Mouse (Mus musculus) myocyte (in vitro differentiated cells): ENCODE data around the gene Mafk. TPM values are rescaled to one million over a fixed set of nuclear protein-coding genes. Genes with fewer than 3 reads are reported as not detected.

Source experiments
- H3K27me3 ChIP-seq: one replicate; pipeline ENCODE4 v1.6.1; 2011; ENCODE audit not compliant: control insufficient read depth, insufficient read depth, insufficient read length
- H3K36me3 ChIP-seq: one replicate; pipeline ENCODE4 v1.6.1; 2011; ENCODE audit not compliant: control insufficient read depth, insufficient read depth
- H3K4me2 ChIP-seq: one replicate; pipeline ENCODE4 v1.6.1; 2011; ENCODE audit warnings: low read depth, control low read depth
- H3K4me3 ChIP-seq: one replicate; pipeline ENCODE4 v1.5.1; 2011; ENCODE audit warnings: mild to moderate bottlenecking, control low read depth, moderate library complexity
- H3K79me2 ChIP-seq: one replicate; pipeline ENCODE4 v1.6.1; 2011; ENCODE audit not compliant: control insufficient read depth, insufficient read depth
- H3ac ChIP-seq: one replicate; pipeline ENCODE4 v1.6.1; 2011; ENCODE audit not compliant: control insufficient read depth, insufficient read length
- CEBPB ChIP-seq: IDR thresholded peaks from 2 replicates; pipeline ENCODE4 v1.6.1; 2011; ENCODE audit warnings: mild to moderate bottlenecking, moderate library complexity; ENCODE audit not compliant: poor library complexity, insufficient read depth, severe bottlenecking
- E2F4 ChIP-seq: IDR thresholded peaks from one replicate; pipeline ENCODE4 v1.6.1; 2011; ENCODE audit warnings: mild to moderate bottlenecking, control low read depth, moderate library complexity; ENCODE audit not compliant: insufficient read depth
- MAX ChIP-seq: IDR thresholded peaks from one replicate; pipeline ENCODE4 v1.6.1; 2011; ENCODE audit warnings: low read depth, mild to moderate bottlenecking, control low read depth
- MYOD1 ChIP-seq, 3 experiments: IDR thresholded peaks; one replicate each; pipeline ENCODE4 v1.6.1; 2011; ENCODE audit warnings: control low read depth in 2 of 3, low read depth in 2 of 3, mild to moderate bottlenecking in 2 of 3, moderate library complexity in 1 of 3; ENCODE audit not compliant: insufficient read length in 2 of 3, control insufficient read depth in 1 of 3
- MYOG ChIP-seq, 3 experiments: IDR thresholded peaks; one replicate each; pipeline ENCODE4 v1.6.1; 2011; ENCODE audit warnings: control low read depth in 2 of 3, low read depth in 2 of 3, mild to moderate bottlenecking in 2 of 3; ENCODE audit not compliant: insufficient read length in 2 of 3, control insufficient read depth in 1 of 3, insufficient read depth in 1 of 3
- POLR2A ChIP-seq: IDR thresholded peaks from one replicate; pipeline ENCODE4 v1.6.1; 2011; ENCODE audit warnings: low read depth, mild to moderate bottlenecking, control low read depth, moderate library complexity; ENCODE audit not compliant: insufficient read length
- POLR2AphosphoS2 ChIP-seq: IDR thresholded peaks from one replicate; pipeline ENCODE4 v1.6.1; 2011; ENCODE audit warnings: low read depth, control low read depth; ENCODE audit not compliant: insufficient read length
- REST ChIP-seq: IDR thresholded peaks from one replicate; pipeline ENCODE4 v1.6.1; 2011; ENCODE audit warnings: mild to moderate bottlenecking, control low read depth, moderate library complexity; ENCODE audit not compliant: insufficient read depth, insufficient read length
- SRF ChIP-seq: IDR thresholded peaks from one replicate; pipeline ENCODE4 v1.6.1; 2011; ENCODE audit warnings: low read depth; ENCODE audit not compliant: control insufficient read depth, insufficient read length
- TCF12 ChIP-seq: IDR thresholded peaks from one replicate; pipeline ENCODE4 v1.6.1; 2011; ENCODE audit warnings: mild to moderate bottlenecking, control low read depth; ENCODE audit not compliant: poor library complexity, insufficient read depth, severe bottlenecking
- TCF3 ChIP-seq: IDR thresholded peaks from one replicate; pipeline ENCODE4 v1.6.1; 2011; ENCODE audit warnings: low read depth, control low read depth; ENCODE audit not compliant: insufficient read length
- USF1 ChIP-seq: IDR thresholded peaks from one replicate; pipeline ENCODE4 v1.6.1; 2011; ENCODE audit warnings: low read depth, mild to moderate bottlenecking, control low read depth, moderate library complexity
- polyA plus RNA-seq: library from polyadenylated mRNA; unstranded; fragments of >200 nt; fragmentation: generic; extraction: Trizol; gene quantifications from one replicate; pipeline ENCODE4 v1.2.1, GENCODE M21; 2012; ENCODE audit warnings: missing spikeins

Gene Mafk
- polyA plus RNA-seq, 1 experiment = 19.8 TPM

GRCm38 (mm10) chr5:139804107-139804551 lies 12.8 kb downstream of the Mafk start:
- no peak for TF ChIP-seq SRF
- no peak for TF ChIP-seq USF1
- TF ChIP-seq CEBPB = no peak
- no peak for TF ChIP-seq POLR2AphosphoS2
- TF ChIP-seq E2F4 = no peak
- no peak for TF ChIP-seq MAX
- no peak for TF ChIP-seq POLR2A
- no peak for TF ChIP-seq MYOG (IDR thresholded peaks at IDR 0.05; ENCODE audit: control insufficient read depth in 1 of 3, insufficient read depth in 1 of 3, insufficient read length in 2 of 3, low read depth in 2 of 3)
- no peak for TF ChIP-seq TCF12
- TF ChIP-seq MYOD1 (IDR thresholded peaks at IDR 0.05; ENCODE audit: control insufficient read depth in 1 of 3, insufficient read length in 2 of 3, low read depth in 2 of 3) = no peak
- TF ChIP-seq TCF3 = no peak
- TF ChIP-seq REST = no peak
- Histone ChIP-seq H3K4me2 (no peak overlapping the region), H3K27me3 (no peaks in the 10 kb centered on the region)

GRCm38 (mm10) chr5:139804573-139805111 lies 13.3 kb downstream of the Mafk start:
- Histone ChIP-seq H3K79me2 (no peaks in the 10 kb centered on the region), H3K36me3 (peaks cover 2% of the 10 kb centered on the region), H3K4me2 (no peak overlapping the region), H3K4me3 (no peak overlapping the region), H3ac (no peak overlapping the region), H3K27me3 (no peaks in the 10 kb centered on the region)
- TF ChIP-seq MYOG (IDR thresholded peaks at IDR 0.05; ENCODE audit: control insufficient read depth in 1 of 3, insufficient read depth in 1 of 3, insufficient read length in 2 of 3, low read depth in 2 of 3) = no peak
- TF ChIP-seq SRF = no peak
- TF ChIP-seq CEBPB = no peak
- TF ChIP-seq MAX = no peak
- no peak for TF ChIP-seq REST
- TF ChIP-seq TCF3 = no peak
- no peak for TF ChIP-seq E2F4
- TF ChIP-seq POLR2A = no peak
- TF ChIP-seq USF1 = no peak
- TF ChIP-seq MYOD1 (IDR thresholded peaks at IDR 0.05; ENCODE audit: control insufficient read depth in 1 of 3, insufficient read length in 2 of 3, low read depth in 2 of 3) = no peak
- TF ChIP-seq POLR2AphosphoS2 = no peak
- no peak for TF ChIP-seq TCF12

More at GRCm38 (mm10) chr5:139804107-139804551, 12.8 kb downstream of the Mafk start:
- peaks cover 5% of the 10 kb centered on the region for H3K36me3 ChIP-seq
- no peak overlapping the region for H3K4me3 ChIP-seq
- H3K79me2 ChIP-seq = no peaks in the 10 kb centered on the region
- no peak overlapping the region for H3ac ChIP-seq

- Histone ChIP-seq H3K36me3 (no peaks in the 10 kb centered on the region), H3K27me3 (no peaks in the 10 kb centered on the region), H3K79me2 (no peaks in the 10 kb centered on the region), H3K4me2 (no peak overlapping the region), H3ac (no peak overlapping the region), H3K4me3 (no peak overlapping the region)
- no peak for TF ChIP-seq MYOD1 (IDR thresholded peaks at IDR 0.05; ENCODE audit: control insufficient read depth in 1 of 3, insufficient read length in 2 of 3, low read depth in 2 of 3)
- TF ChIP-seq SRF = no peak
- TF ChIP-seq REST = no peak
- no peak for TF ChIP-seq TCF3
- no peak for TF ChIP-seq TCF12
- TF ChIP-seq POLR2A = no peak
- no peak for TF ChIP-seq MYOG (IDR thresholded peaks at IDR 0.05; ENCODE audit: control insufficient read depth in 1 of 3, insufficient read depth in 1 of 3, insufficient read length in 2 of 3, low read depth in 2 of 3)
- no peak for TF ChIP-seq E2F4
- TF ChIP-seq MAX = no peak
- TF ChIP-seq USF1 = no peak
- no peak for TF ChIP-seq CEBPB
- TF ChIP-seq POLR2AphosphoS2 = no peak
Measured at GRCm38 (mm10) chr5:139805924-139806323, 14.6 kb downstream of the Mafk start.

GRCm38 (mm10) chr5:139809397-139809796 lies 18.1 kb downstream of the Mafk start:
- H3K79me2 ChIP-seq = no peaks in the 10 kb centered on the region
- no peaks in the 10 kb centered on the region for H3K36me3 ChIP-seq
- no peak overlapping the region for H3K4me2 ChIP-seq
- H3K27me3 ChIP-seq = peaks cover 21% of the 10 kb centered on the region
- TF ChIP-seq TCF12 = no peak
- no peak overlapping the region for H3ac ChIP-seq
- H3K4me3 ChIP-seq = no peak overlapping the region
